In the genomic region with DNA sequence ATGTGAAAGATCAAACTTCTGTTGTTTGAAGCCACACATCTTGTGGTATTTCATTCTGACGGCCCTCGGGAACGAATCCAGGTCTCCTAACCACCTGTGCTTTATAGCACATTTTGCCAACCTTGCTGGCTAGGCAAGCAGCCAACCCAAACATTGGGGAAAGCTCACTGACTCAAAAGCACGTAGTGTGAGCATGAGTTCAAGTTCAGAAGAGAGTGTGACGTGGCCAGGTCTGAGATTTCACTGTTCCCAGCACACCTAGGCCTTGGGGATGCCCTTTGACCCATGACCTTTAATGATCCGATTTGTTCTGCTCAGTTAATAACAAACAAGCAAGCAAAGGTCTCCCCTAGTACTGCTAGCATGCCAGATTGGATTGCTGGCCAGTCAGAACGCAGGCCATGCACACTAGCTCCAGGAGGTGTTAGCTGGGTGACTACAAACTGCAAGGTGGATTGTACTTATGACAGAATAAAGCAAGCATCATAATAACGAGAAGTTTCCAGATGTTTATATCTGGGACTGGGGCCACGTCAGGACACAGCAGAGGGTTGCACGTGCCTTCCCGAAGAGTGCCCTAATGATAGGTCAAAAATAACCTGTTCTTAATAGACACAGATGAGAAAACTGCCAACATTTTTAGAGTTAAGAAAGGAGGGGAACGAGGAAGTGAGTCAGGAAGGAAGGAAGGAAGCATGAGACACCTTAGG, we compare ENCODE assay signal across 16 mouse cellular contexts. TPM values are rescaled to one million over a fixed set of nuclear protein-coding genes. Genes with fewer than 3 reads are reported as not detected.
DNase-seq lines count a peak whose midpoint lies in the region; ATAC-seq and TF ChIP-seq lines count a peak whose summit lies in the region.
"Had no signal": no experiment of that assay in that cellular context is flagged by ENCODE, and none has a peak within 500 bp of the region (broad histone marks: within the 10 kb centered on the region; RNA-seq: fewer than 3 reads in every experiment).

No protein-coding gene starts in this region.

- no peak overlapping the region for H3K4me2 ChIP-seq in embryonic facial prominence, embryonic 14.5 days (ENCODE audit: low read depth, low read length)
- H3K4me2 ChIP-seq in lung, embryonic 14.5 days: no peak overlapping the region
- no peak overlapping the region for H3K4me2 ChIP-seq in stomach, embryonic 16.5 days (ENCODE audit: low read depth, low read length)
- no peak overlapping the region for H3K4me2 ChIP-seq in hindbrain, embryonic 13.5 days
- H3K4me2 ChIP-seq: embryonic facial prominence, embryonic 13.5 days; limb, embryonic 13.5 days; midbrain, embryonic 12.5 days had no signal

- H3K4me1 ChIP-seq in embryonic facial prominence, embryonic 14.5 days (ENCODE audit: control insufficient read depth, insufficient read depth, low read length): 0 out of 2 replicates have a peak, but pooled peaks cover 10% of the 10 kb centered on the region
- H3K4me1 ChIP-seq in embryonic facial prominence, embryonic 10.5 days: peaks cover 20% of the 10 kb centered on the region
- no peaks in the 10 kb centered on the region for H3K4me1 ChIP-seq in lung, embryonic 14.5 days (ENCODE audit: insufficient read depth)
- H3K4me1 ChIP-seq in stomach, embryonic 16.5 days (ENCODE audit: control insufficient read depth, insufficient read depth, low read length): peaks cover 3% of the 10 kb centered on the region; the same call in 1 of the 2 replicates
- peaks cover 12% of the 10 kb centered on the region for H3K4me1 ChIP-seq in hindbrain, embryonic 13.5 days (replicated peaks)

- no peak overlapping the region for H3K9ac ChIP-seq in embryonic facial prominence, embryonic 14.5 days (ENCODE audit: low read depth, low read length)
- no peak overlapping the region for H3K9ac ChIP-seq in lung, embryonic 14.5 days
- H3K9ac ChIP-seq in stomach, embryonic 16.5 days (ENCODE audit: low read length): no peak overlapping the region
- no peak overlapping the region for H3K9ac ChIP-seq in hindbrain, embryonic 13.5 days
- H3K9ac ChIP-seq: embryonic facial prominence, embryonic 13.5 days; limb, embryonic 13.5 days; midbrain, embryonic 12.5 days had no signal

- no peaks in the 10 kb centered on the region for H3K36me3 ChIP-seq in embryonic facial prominence, embryonic 14.5 days (ENCODE audit: control insufficient read depth, insufficient read depth, low read length)
- H3K36me3 ChIP-seq in embryonic facial prominence, embryonic 10.5 days (replicated peaks): no peaks in the 10 kb centered on the region
- no peaks in the 10 kb centered on the region for H3K36me3 ChIP-seq in lung, embryonic 14.5 days (ENCODE audit: insufficient read depth)
- no peaks in the 10 kb centered on the region for H3K36me3 ChIP-seq in stomach, embryonic 16.5 days (ENCODE audit: control insufficient read depth, insufficient read depth, low read length)
- no peaks in the 10 kb centered on the region for H3K36me3 ChIP-seq in hindbrain, embryonic 13.5 days
- H3K36me3 ChIP-seq: embryonic facial prominence, embryonic 13.5 days; limb, embryonic 13.5 days; midbrain, embryonic 12.5 days had no signal

- no peak overlapping the region for H3K27ac ChIP-seq in embryonic facial prominence, embryonic 14.5 days (replicated peaks; ENCODE audit: low read depth, low read length)
- no peak overlapping the region for H3K27ac ChIP-seq in embryonic facial prominence, embryonic 10.5 days (replicated peaks)
- no peak overlapping the region for H3K27ac ChIP-seq in lung, embryonic 14.5 days (ENCODE audit: low read depth)
- H3K27ac ChIP-seq in stomach, embryonic 16.5 days (ENCODE audit: low read length): no peak overlapping the region
- no peak overlapping the region for H3K27ac ChIP-seq in hindbrain, embryonic 13.5 days
- H3K27ac ChIP-seq: embryonic facial prominence, embryonic 13.5 days; limb, embryonic 13.5 days; midbrain, embryonic 12.5 days had no signal

- 65% methylated on average over 12 of the region's 12 CpGs for WGBS in embryonic facial prominence, embryonic 14.5 days
- 78% methylated on average over 12 of the region's 12 CpGs for WGBS in embryonic facial prominence, embryonic 10.5 days
- 67% methylated on average over 12 of the region's 12 CpGs for WGBS in lung, embryonic 14.5 days
- WGBS in stomach, embryonic 16.5 days: 59% methylated on average over 12 of the region's 12 CpGs
- WGBS in hindbrain, embryonic 13.5 days: 83% methylated on average over 12 of the region's 12 CpGs

- H3K9me3 ChIP-seq in embryonic facial prominence, embryonic 14.5 days (ENCODE audit: control insufficient read depth, low read length): no peaks in the 10 kb centered on the region
- H3K9me3 ChIP-seq in embryonic facial prominence, embryonic 10.5 days: no peaks in the 10 kb centered on the region
- no peaks in the 10 kb centered on the region for H3K9me3 ChIP-seq in lung, embryonic 14.5 days (ENCODE audit: low read depth, low read length)
- H3K9me3 ChIP-seq in stomach, embryonic 16.5 days (replicated peaks; ENCODE audit: control insufficient read depth, low read length): no peaks in the 10 kb centered on the region
- no peaks in the 10 kb centered on the region for H3K9me3 ChIP-seq in hindbrain, embryonic 13.5 days
- H3K9me3 ChIP-seq: embryonic facial prominence, embryonic 13.5 days; limb, embryonic 13.5 days; midbrain, embryonic 12.5 days had no signal

- DNase-seq in embryonic facial prominence, embryonic 14.5 days (ENCODE audit: low spot score): peak; percentile 77
- no peak for DNase-seq in embryonic facial prominence, embryonic 10.5 days (ENCODE audit: low spot score)
- peak; percentile 48 for DNase-seq in lung, embryonic 14.5 days
- DNase-seq in lung, postnatal 4 days: no peak
- DNase-seq in kidney, postnatal 14 days: peak; percentile 84
- DNase-seq in right cerebral cortex, adult 18-20 months: no peak
- DNase-seq: cerebellum, adult 11-12 months; gastrocnemius, postnatal 10 days; right cerebral cortex, postnatal 25 days had no signal

- ATAC-seq in embryonic facial prominence, embryonic 14.5 days (ENCODE audit: low read depth): peak; percentile 5; the same call in 1 of the 2 replicates
- no peak for ATAC-seq in lung, embryonic 14.5 days (ENCODE audit: insufficient read depth)
- ATAC-seq in stomach, embryonic 16.5 days (ENCODE audit: insufficient read depth, low FRiP score): peak; percentile 23; the same call in 1 of the 2 replicates
- ATAC-seq in hindbrain, embryonic 13.5 days (ENCODE audit: low FRiP score): no peak
- ATAC-seq: forebrain, embryonic 14.5 days; intestine, embryonic 16.5 days had no signal

- TF ChIP-seq CTCF in lung, embryonic 14.5 days (IDR thresholded peaks at IDR 0.05; ENCODE audit: low read depth): no peak

- no peak overlapping the region for H3K4me3 ChIP-seq in embryonic facial prominence, embryonic 14.5 days (ENCODE audit: low read depth, low read length)
- H3K4me3 ChIP-seq in embryonic facial prominence, embryonic 10.5 days: no peak overlapping the region
- no peak overlapping the region for H3K4me3 ChIP-seq in lung, embryonic 14.5 days (ENCODE audit: low read depth, low read length)
- H3K4me3 ChIP-seq in stomach, embryonic 16.5 days (replicated peaks; ENCODE audit: low read length): no peak overlapping the region
- H3K4me3 ChIP-seq in hindbrain, embryonic 13.5 days: no peak overlapping the region
- H3K4me3 ChIP-seq: embryonic facial prominence, embryonic 13.5 days; limb, embryonic 13.5 days; midbrain, embryonic 12.5 days had no signal

- no peaks in the 10 kb centered on the region for H3K27me3 ChIP-seq in embryonic facial prominence, embryonic 14.5 days (replicated peaks; ENCODE audit: control insufficient read depth, insufficient read depth, low read length)
- H3K27me3 ChIP-seq in embryonic facial prominence, embryonic 10.5 days (replicated peaks; ENCODE audit: low read depth, poor library complexity, severe bottlenecking): no peaks in the 10 kb centered on the region
- no peaks in the 10 kb centered on the region for H3K27me3 ChIP-seq in lung, embryonic 14.5 days (ENCODE audit: insufficient read depth, low read length)
- no peaks in the 10 kb centered on the region for H3K27me3 ChIP-seq in stomach, embryonic 16.5 days (ENCODE audit: control insufficient read depth, insufficient read depth, low read length)
- H3K27me3 ChIP-seq in hindbrain, embryonic 13.5 days: no peaks in the 10 kb centered on the region
- H3K27me3 ChIP-seq: limb, embryonic 13.5 days; midbrain, embryonic 12.5 days had no signal

RNA-seq across cellular contexts. Expression of a gene that starts 2.8 kb away (rescaled TPM):
- 16.9 and 18.1 TPM in 2 replicates for polyA plus RNA-seq in embryonic facial prominence, embryonic 14.5 days (2014; fragmentation: Nextera tagmentation; extraction: Ambion mirVana)
- polyA plus RNA-seq in embryonic facial prominence, embryonic 10.5 days (2016; fragmentation: Nextera tagmentation; extraction: Ambion mirVana): 55.2 and 57.2 TPM in 2 replicates
- polyA plus RNA-seq in lung, embryonic 14.5 days (2014; fragmentation: Nextera tagmentation; extraction: Ambion mirVana): 31.7 and 33.6 TPM in 2 replicates
- polyA plus RNA-seq in stomach, embryonic 16.5 days (2015; fragmentation: Nextera tagmentation; extraction: Ambion mirVana): 31.0 and 33.3 TPM in 2 replicates
- 7.4 and 7.8 TPM in 2 replicates for polyA plus RNA-seq in hindbrain, embryonic 13.5 days (2015; fragmentation: Nextera tagmentation; extraction: Ambion mirVana)

Comparison
In these comparisons a context has a peak if more than half of its experiments do, and no peak if none do; other contexts are left out.
1. DNase-seq: peak in embryonic facial prominence, embryonic 14.5 days (single experiment), lung, embryonic 14.5 days (single experiment) and kidney, postnatal 14 days (single experiment); none in embryonic facial prominence, embryonic 10.5 days (single experiment), lung, postnatal 4 days (0 of 2) and right cerebral cortex, adult 18-20 months (single experiment).
2. ATAC-seq: peak in embryonic facial prominence, embryonic 14.5 days (single experiment) and stomach, embryonic 16.5 days (single experiment); none in lung, embryonic 14.5 days (single experiment) and hindbrain, embryonic 13.5 days (single experiment).